Mouse (Mus musculus) myocyte (in vitro differentiated cells): ENCODE measurements around the gene Elk3. TPM values are rescaled to one million over a fixed set of nuclear protein-coding genes. Genes with fewer than 3 reads are reported as not detected.

Source experiments
- H3K27me3 ChIP-seq: one replicate; pipeline ENCODE4 v1.6.1; 2011; ENCODE audit not compliant: control insufficient read depth, insufficient read depth, insufficient read length
- H3K36me3 ChIP-seq: one replicate; pipeline ENCODE4 v1.6.1; 2011; ENCODE audit not compliant: control insufficient read depth, insufficient read depth
- H3K4me2 ChIP-seq: one replicate; pipeline ENCODE4 v1.6.1; 2011; ENCODE audit warnings: low read depth, control low read depth
- H3K4me3 ChIP-seq: one replicate; pipeline ENCODE4 v1.5.1; 2011; ENCODE audit warnings: mild to moderate bottlenecking, control low read depth, moderate library complexity
- H3K79me2 ChIP-seq: one replicate; pipeline ENCODE4 v1.6.1; 2011; ENCODE audit not compliant: control insufficient read depth, insufficient read depth
- H3ac ChIP-seq: one replicate; pipeline ENCODE4 v1.6.1; 2011; ENCODE audit not compliant: control insufficient read depth, insufficient read length
- CEBPB ChIP-seq: IDR thresholded peaks from 2 replicates; pipeline ENCODE4 v1.6.1; 2011; ENCODE audit warnings: mild to moderate bottlenecking, moderate library complexity; ENCODE audit not compliant: poor library complexity, insufficient read depth, severe bottlenecking
- E2F4 ChIP-seq: IDR thresholded peaks from one replicate; pipeline ENCODE4 v1.6.1; 2011; ENCODE audit warnings: mild to moderate bottlenecking, control low read depth, moderate library complexity; ENCODE audit not compliant: insufficient read depth
- MAX ChIP-seq: IDR thresholded peaks from one replicate; pipeline ENCODE4 v1.6.1; 2011; ENCODE audit warnings: low read depth, mild to moderate bottlenecking, control low read depth
- MYOD1 ChIP-seq, 3 experiments: IDR thresholded peaks; one replicate each; pipeline ENCODE4 v1.6.1; 2011; ENCODE audit warnings: control low read depth in 2 of 3, low read depth in 2 of 3, mild to moderate bottlenecking in 2 of 3, moderate library complexity in 1 of 3; ENCODE audit not compliant: insufficient read length in 2 of 3, control insufficient read depth in 1 of 3
- MYOG ChIP-seq, 3 experiments: IDR thresholded peaks; one replicate each; pipeline ENCODE4 v1.6.1; 2011; ENCODE audit warnings: control low read depth in 2 of 3, low read depth in 2 of 3, mild to moderate bottlenecking in 2 of 3; ENCODE audit not compliant: insufficient read length in 2 of 3, control insufficient read depth in 1 of 3, insufficient read depth in 1 of 3
- POLR2A ChIP-seq: IDR thresholded peaks from one replicate; pipeline ENCODE4 v1.6.1; 2011; ENCODE audit warnings: low read depth, mild to moderate bottlenecking, control low read depth, moderate library complexity; ENCODE audit not compliant: insufficient read length
- POLR2AphosphoS2 ChIP-seq: IDR thresholded peaks from one replicate; pipeline ENCODE4 v1.6.1; 2011; ENCODE audit warnings: low read depth, control low read depth; ENCODE audit not compliant: insufficient read length
- REST ChIP-seq: IDR thresholded peaks from one replicate; pipeline ENCODE4 v1.6.1; 2011; ENCODE audit warnings: mild to moderate bottlenecking, control low read depth, moderate library complexity; ENCODE audit not compliant: insufficient read depth, insufficient read length
- SRF ChIP-seq: IDR thresholded peaks from one replicate; pipeline ENCODE4 v1.6.1; 2011; ENCODE audit warnings: low read depth; ENCODE audit not compliant: control insufficient read depth, insufficient read length
- TCF12 ChIP-seq: IDR thresholded peaks from one replicate; pipeline ENCODE4 v1.6.1; 2011; ENCODE audit warnings: mild to moderate bottlenecking, control low read depth; ENCODE audit not compliant: poor library complexity, insufficient read depth, severe bottlenecking
- TCF3 ChIP-seq: IDR thresholded peaks from one replicate; pipeline ENCODE4 v1.6.1; 2011; ENCODE audit warnings: low read depth, control low read depth; ENCODE audit not compliant: insufficient read length
- USF1 ChIP-seq: IDR thresholded peaks from one replicate; pipeline ENCODE4 v1.6.1; 2011; ENCODE audit warnings: low read depth, mild to moderate bottlenecking, control low read depth, moderate library complexity
- polyA plus RNA-seq: library from polyadenylated mRNA; unstranded; fragments of >200 nt; fragmentation: generic; extraction: Trizol; gene quantifications from one replicate; pipeline ENCODE4 v1.2.1, GENCODE M21; 2012; ENCODE audit warnings: missing spikeins

Gene Elk3
- polyA plus RNA-seq, 1 experiment: 28.4 TPM

DNA sequence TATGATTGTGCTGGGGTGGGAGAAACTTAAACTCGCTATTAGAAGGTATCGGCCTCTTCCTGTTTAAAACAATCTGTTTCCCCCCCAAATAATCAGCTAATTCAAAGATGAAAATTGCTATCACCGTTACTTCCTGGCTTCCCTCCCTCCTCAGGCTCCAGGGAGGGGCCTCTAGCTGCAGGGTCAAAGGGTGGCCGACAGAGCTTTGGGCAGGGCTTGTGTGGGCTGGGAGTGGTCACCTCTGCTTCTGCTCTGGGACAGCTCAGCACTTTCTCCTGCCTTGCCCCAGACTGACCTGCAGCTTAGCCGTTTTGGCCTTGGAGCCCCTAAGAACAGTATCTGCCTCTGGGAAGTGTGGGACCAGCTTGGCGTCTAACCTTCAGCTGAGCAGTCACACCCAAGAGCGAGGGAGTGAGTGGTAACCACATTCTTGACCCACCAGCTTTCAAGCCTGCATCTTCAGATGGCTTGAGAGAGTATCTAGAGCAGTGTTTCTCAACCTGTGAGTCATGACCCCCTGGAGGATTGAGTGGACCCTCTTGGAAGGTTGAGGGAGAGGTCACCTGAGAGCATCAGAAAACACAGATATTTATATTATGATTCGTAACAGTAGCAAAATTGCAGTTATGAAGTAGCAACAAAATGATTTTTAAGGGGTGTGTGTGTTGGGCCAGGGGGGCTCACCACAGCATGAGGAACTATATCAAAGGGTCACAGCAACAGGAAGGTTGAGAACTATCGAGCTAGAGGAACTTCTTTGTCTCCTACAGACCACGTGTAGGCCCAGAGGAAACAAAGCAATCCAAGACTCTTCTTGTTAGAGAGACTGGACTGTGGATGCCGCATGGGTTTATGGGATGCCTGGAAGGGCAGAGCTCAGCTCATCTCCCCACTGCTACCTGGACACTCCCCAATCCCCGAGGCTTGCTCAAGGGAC lies 15.1 kb upstream of the Elk3 start:
- Histone ChIP-seq H3K4me2 (peak overlapping the region; percentile 61), H3K4me3 (no peak overlapping the region), H3ac (no peak overlapping the region), H3K36me3 (no peaks in the 10 kb centered on the region), H3K27me3 (no peaks in the 10 kb centered on the region), H3K79me2 (no peaks in the 10 kb centered on the region)
- TF ChIP-seq CEBPB (peak; percentile 42; the same call in 1 of the 2 replicates), POLR2AphosphoS2 (no peak), USF1 (no peak), TCF3 (no peak), POLR2A (peak; percentile 43), SRF (no peak), MAX (no peak)

DNA sequence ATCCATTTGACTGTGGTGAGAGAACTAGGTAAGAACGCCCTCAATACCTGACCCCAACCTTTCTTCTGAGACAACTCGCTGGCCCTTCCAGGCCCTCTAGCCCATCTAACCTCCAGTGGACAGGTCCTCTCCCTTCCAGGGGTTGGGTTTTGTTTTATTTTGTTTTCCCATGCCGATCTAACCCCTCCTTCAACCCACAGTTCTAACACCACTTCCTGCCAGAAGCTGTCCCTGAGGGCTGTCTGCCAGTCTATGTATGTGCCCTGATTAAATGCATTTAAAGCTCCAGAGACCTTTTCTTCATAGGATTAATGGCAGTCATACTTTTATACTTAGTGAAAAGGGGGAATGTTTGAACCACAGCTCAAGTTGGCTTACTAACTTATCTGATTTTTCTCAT lies 14.4 kb upstream of the Elk3 start:
- Histone ChIP-seq H3K27me3 (no peaks in the 10 kb centered on the region), H3ac (no peak overlapping the region), H3K36me3 (no peaks in the 10 kb centered on the region), H3K4me2 (peak overlapping the region; percentile 61), H3K79me2 (no peaks in the 10 kb centered on the region), H3K4me3 (no peak overlapping the region)
- TF ChIP-seq MAX (no peak), REST (no peak), POLR2AphosphoS2 (no peak), TCF12 (no peak), USF1 (no peak), MYOG (IDR thresholded peaks at IDR 0.05; ENCODE audit: control insufficient read depth in 1 of 3, insufficient read depth in 1 of 3, insufficient read length in 2 of 3, low read depth in 2 of 3) (no peak), E2F4 (no peak), CEBPB (no peak), SRF (no peak), POLR2A (no peak), TCF3 (no peak), MYOD1 (IDR thresholded peaks at IDR 0.05; ENCODE audit: control insufficient read depth in 1 of 3, insufficient read length in 2 of 3, low read depth in 2 of 3) (no peak)

DNA sequence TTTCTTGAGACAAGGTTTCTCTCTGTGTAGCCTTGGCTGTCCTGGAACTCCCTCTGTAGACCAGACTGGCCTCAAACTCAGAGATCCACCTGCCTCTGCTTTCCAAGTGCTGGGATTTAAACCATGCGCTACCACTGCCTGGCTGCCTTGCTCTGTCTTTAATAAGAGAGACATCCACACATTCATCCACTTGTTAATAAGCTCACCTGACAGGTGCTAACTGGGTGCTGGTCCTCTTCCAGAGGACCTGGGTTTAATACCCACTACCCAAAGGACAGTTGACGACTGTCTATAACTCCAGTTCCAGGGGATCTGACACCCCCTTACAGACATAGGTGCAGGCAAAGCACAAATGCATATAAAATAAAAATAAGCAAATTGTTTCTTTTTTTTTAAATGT lies 13.5 kb upstream of the Elk3 start:
- Histone ChIP-seq H3K4me3 (no peak overlapping the region), H3K4me2 (no peak overlapping the region), H3ac (no peak overlapping the region), H3K79me2 (no peaks in the 10 kb centered on the region), H3K36me3 (no peaks in the 10 kb centered on the region), H3K27me3 (no peaks in the 10 kb centered on the region)
- TF ChIP-seq TCF12 (no peak), MAX (no peak), POLR2AphosphoS2 (no peak), TCF3 (no peak), MYOD1 (IDR thresholded peaks at IDR 0.05; ENCODE audit: control insufficient read depth in 1 of 3, insufficient read length in 2 of 3, low read depth in 2 of 3) (no peak), MYOG (IDR thresholded peaks at IDR 0.05; ENCODE audit: control insufficient read depth in 1 of 3, insufficient read depth in 1 of 3, insufficient read length in 2 of 3, low read depth in 2 of 3) (no peak), USF1 (no peak), REST (no peak), CEBPB (no peak), SRF (no peak), POLR2A (no peak), E2F4 (no peak)

DNA sequence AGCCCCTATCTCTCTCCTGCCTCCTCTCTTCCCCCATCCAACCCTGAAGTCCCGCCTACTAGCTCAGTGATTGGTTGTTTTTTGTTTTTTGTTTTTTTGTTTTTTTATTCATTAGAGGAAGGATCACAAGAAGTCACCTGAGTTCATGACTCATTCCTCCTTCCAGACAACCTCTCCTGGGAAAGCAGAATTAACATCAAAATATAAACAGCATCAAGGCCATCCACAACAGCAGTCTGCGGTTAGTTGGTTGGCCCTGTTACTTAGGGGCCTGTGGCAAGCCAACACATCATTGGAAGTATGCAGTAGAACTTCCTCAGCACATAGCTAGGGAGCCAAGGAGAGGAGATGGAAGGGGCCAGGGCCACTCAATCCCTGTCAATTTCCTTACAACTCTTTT lies 12.7 kb upstream of the Elk3 start:
- TF ChIP-seq POLR2AphosphoS2: no peak
- TF ChIP-seq TCF12: no peak
- no peak for TF ChIP-seq CEBPB
- TF ChIP-seq MYOG (IDR thresholded peaks at IDR 0.05; ENCODE audit: control insufficient read depth in 1 of 3, insufficient read depth in 1 of 3, insufficient read length in 2 of 3, low read depth in 2 of 3): no peak
- no peak for TF ChIP-seq E2F4
- TF ChIP-seq SRF: no peak
- no peak for TF ChIP-seq MYOD1 (IDR thresholded peaks at IDR 0.05; ENCODE audit: control insufficient read depth in 1 of 3, insufficient read length in 2 of 3, low read depth in 2 of 3)
- TF ChIP-seq USF1: no peak
- TF ChIP-seq MAX: no peak
- Histone ChIP-seq H3ac (no peak overlapping the region), H3K27me3 (no peaks in the 10 kb centered on the region), H3K36me3 (no peaks in the 10 kb centered on the region), H3K4me2 (no peak overlapping the region), H3K79me2 (no peaks in the 10 kb centered on the region), H3K4me3 (no peak overlapping the region)

DNA sequence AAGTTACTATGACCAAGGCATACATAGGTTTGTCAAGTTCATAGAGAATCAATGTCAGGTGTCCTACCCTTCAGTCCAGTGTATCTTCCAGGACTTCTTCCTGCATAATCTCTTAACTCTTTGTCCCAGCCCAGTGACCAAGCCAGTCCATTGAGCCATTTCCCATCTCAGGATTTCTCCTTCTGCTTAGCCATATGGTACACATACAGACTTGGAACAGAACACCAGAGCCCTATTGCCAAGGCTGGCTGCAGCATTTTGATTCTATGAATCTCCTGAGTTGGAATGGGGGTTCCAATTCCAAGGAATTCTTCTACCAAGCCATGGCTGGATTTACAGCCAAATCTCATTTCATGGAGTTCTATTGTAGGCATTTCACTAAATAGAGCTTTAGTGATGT lies 10.8 kb upstream of the Elk3 start:
- no peak overlapping the region for H3K4me2 ChIP-seq
- no peaks in the 10 kb centered on the region for H3K36me3 ChIP-seq
- no peak overlapping the region for H3K4me3 ChIP-seq
- no peaks in the 10 kb centered on the region for H3K79me2 ChIP-seq
- no peak for TF ChIP-seq MAX
- no peak for TF ChIP-seq USF1
- TF ChIP-seq MYOG (IDR thresholded peaks at IDR 0.05; ENCODE audit: control insufficient read depth in 1 of 3, insufficient read depth in 1 of 3, insufficient read length in 2 of 3, low read depth in 2 of 3): no peak
- no peak for TF ChIP-seq POLR2AphosphoS2
- no peak for TF ChIP-seq CEBPB
- no peak for TF ChIP-seq TCF3
- TF ChIP-seq REST: no peak
- no peak for TF ChIP-seq POLR2A
- no peak for TF ChIP-seq TCF12
- TF ChIP-seq E2F4: no peak
- no peak for TF ChIP-seq MYOD1 (IDR thresholded peaks at IDR 0.05; ENCODE audit: control insufficient read depth in 1 of 3, insufficient read length in 2 of 3, low read depth in 2 of 3)
- no peak for TF ChIP-seq SRF
- H3K27me3 ChIP-seq: no peaks in the 10 kb centered on the region
- H3ac ChIP-seq: no peak overlapping the region
